Mouse (Mus musculus): ENCODE measurements around the gene Klhl2.

DNA sequence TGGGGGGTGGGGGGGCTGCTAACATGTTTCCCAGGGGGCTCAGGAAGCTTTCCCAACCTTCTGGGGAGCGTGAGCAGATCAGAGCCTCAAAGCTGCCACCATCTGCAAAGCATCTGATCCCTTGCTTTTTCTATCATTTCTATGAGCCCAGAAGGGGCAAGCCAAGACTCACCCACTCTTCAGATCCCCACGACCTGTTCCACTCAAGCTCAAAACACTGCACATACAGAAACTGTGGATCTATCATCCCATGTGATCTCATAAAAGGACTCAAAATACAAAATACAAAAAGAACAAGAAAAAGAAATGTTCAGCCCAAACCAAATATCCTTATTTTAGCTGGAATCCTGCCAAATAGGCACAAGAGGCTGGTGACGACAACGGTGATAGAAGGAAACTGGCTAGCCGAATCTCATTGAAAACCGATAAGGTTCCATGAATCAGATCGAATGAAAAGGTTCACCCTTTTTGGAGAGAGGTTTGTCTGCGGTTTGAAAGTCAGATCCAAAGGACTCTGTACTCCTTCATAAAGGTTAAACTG, 1.5 kb downstream of the Klhl2 start:
- no peak for TF ChIP-seq CTCF (IDR thresholded peaks at IDR 0.05; ENCODE audit: borderline replicate concordance, extremely low read depth, insufficient read depth, insufficient read length)
- no peak for TF ChIP-seq POLR2A (IDR thresholded peaks at IDR 0.05; ENCODE audit: borderline replicate concordance, extremely low read depth, insufficient read depth, insufficient read length, poor library complexity, severe bottlenecking)

Data from brain, embryonic 14.5 days (tissue).